Mouse (Mus musculus) frontal cortex, postnatal 25 days (tissue): Measurements from ENCODE around the gene Tanc1.

Experiments
- DNase-seq, 2 experiments: peaks; one replicate each; pipeline ENCODE4 v3.0.0; 2022; ENCODE audit warnings: low spot score in 2 of 2

Gene Tanc1

DNA sequence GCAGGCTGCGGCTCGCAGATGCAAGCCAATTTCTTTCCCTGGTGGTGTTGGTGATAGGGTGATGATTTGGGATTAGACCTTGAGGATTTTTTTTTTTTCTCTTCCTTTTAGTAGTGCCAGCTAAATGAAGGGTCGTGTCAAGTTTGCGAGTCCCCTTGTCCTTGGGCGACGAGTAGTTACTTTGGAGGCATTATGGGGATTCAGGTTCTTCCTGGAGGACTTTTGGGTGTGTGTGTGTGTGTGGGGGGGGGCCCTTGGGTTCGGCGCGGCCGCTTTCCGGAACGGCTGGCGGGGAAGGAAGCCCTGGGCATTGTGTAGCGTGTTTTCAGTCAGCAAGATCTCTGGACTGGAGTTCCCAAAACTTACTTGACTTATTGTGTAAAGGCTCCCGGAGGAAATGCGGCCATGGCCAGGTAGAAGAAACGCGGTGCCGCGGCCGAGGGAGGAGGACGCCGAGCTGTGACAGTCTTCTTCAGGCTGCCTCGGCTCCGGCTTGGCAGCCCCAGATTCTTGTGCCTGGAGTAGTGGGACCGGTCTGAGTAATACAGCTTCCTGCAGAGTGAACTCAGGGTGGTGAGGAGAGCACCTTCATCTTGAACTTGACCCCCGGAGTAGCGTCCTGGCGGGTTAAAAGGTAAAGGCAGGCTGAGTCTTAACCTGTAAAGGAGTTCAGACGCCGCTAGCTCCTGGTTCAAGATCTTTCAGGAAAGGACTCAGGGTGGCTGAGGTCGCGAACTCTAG is 1.1 kb downstream of the Tanc1 start:
- DNase-seq, result no peak

DNA sequence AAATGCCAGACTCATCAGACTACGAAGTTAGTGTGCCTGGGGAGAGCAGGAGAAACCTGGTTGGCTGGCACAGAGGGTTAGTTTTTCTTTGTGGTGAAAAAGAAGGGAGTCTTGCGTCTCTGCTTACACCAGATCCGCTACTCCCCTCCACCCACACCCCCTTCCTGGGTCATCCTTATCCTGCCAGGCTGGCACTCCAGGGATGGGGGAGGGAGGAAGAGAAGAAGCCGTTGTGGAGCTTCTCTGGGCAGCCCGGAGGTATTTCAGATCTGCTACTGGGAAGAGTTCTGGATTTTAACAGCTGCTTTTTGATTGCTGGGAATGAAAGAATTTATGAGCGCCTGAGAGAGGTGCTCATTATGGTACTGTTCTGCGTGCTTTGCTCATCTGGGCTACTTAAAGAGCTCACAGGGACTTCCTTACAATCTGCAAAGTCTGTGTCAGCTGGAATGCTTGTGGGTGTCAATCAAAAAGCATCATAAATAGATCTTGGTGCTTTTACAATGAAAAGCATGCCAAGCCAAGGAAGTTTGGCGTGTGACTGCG is 1.7 kb downstream of the Tanc1 start:
- DNase-seq, result no peak

DNA sequence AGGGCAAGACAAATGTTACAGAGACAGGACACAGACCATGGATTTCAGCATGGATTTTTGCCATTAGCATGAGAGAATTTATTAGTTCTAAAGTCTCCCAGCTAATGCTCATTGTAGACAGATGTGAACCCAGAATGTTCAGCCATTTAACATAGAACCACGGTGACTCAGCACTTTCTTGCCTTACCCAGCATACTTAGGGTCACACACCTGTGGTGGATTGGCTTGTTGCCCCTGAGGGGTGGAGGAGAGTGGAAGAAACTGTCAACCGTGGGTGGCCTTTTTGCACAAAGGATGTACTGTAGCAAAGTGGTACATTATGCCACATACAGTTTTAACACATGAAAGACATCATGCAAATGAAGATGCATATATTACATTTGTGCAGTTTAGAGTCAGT is 5.0 kb downstream of the Tanc1 start:
- DNase-seq, result no peak

DNA sequence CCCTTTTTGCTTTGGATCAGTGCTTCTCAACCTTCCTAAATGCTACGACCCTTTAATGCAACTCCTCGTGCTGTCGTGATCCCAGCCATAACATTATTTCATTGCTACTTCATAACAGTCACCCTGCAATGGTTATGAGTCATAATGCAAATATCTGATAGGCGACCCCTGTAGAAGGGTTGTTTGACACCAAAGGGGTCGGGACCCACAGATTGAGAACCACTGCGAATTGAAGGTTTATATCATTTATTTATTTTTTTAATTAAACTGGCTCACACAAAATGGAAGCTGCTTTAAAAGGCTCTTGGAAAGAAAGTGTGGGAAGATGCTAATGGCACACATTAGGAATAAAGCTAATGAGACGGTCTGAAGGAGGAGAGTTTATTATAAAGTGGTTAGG is 7.2 kb downstream of the Tanc1 start:
- no peak for DNase-seq

DNA sequence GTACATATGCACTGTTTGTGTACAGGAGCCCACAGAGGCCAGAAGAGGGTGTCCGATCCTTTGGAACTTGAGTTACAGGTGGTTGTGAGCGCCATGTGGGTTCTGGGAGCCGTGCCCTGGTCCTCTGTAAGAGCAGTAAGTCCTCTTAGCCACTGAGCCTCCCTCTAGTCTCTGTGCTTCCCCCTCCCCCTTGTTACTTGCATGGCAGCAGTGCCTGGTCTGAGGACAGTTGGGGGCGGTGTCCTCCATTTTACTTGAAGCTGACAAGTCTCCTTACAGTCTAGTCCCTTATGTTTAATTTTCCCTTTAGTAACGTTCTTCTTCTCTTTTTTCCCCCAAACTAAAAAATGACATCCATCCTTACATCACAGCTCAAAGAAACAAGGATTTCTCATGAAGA is 8.8 kb downstream of the Tanc1 start:
- DNase-seq, result no peak

DNA sequence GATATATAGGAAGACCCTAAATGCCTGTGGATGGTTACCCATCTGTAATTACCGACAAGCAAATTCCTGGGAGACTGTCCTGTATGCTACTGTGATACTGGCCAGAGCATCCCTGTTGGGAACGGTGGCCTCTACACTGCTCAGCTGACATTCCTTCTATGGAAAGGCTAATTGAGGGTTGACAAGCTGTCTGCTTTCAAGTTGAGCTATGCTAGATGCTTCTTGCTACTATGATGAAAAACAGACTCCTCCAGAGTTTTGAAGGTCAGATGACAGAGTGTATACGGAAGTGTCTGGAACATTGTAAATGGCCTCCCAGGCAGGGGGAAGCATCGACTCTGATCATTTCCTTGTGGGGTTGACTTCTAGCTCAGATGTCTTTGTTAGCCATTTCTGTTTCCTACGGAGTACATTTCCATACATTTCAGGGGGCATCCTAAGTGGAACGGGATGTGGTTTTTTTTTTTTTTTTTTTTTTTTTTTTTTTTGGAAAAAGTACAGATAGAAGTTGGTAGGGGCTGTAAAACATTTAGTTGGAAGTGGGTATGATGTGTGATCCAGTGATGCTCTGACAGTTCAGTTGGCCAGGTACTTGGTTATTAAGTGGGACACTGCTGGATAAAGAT is 10.8 kb downstream of the Tanc1 start:
- no peak for DNase-seq

DNA sequence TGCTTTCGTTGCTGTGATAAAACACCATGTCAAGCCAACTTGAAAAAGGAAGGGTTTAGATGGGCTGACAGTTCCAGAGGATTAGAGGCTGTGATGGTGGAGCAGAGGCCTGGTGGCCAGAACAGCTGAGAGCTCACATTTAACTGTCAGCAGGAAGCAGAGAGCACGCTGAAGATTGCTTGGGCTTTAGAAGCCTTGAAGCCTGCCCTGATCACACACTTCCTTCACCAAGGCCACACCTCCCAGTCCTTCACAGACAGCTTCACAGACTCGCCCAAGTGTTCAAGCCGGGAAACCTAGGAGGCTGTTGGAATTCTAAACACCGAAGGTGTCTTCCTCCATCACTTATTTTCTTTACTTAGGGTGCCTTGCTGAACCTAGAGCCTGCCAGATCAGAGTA is 12.0 kb downstream of the Tanc1 start:
- no peak for DNase-seq

DNA sequence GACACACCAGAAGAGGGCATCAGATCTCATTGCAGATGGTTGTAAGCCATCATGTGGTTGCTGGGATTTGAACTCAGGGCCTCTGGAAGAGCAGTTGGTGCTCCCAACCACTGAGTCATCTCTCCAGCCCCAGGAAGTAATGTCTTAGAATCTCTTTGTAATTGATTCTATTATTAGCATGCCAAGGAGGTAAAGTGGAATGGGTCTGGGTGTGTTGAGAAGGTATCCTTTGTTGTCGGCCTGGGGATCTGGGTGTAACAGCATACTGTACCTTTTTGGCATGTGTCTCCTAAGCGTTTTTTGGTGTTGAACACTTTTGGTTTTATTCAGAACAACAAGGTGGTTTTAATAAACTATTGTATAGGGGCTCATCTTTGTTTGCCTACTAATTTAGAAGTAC is 13.6 kb downstream of the Tanc1 start:
- no peak for DNase-seq

GRCm38 (mm10) chr2:59625927-59626326 is 14.1 kb downstream of the Tanc1 start:
- DNase-seq, result no peak

- DNase-seq, result no peak
Measured at GRCm38 (mm10) chr2:59626422-59626821, 14.6 kb downstream of the Tanc1 start.

DNA sequence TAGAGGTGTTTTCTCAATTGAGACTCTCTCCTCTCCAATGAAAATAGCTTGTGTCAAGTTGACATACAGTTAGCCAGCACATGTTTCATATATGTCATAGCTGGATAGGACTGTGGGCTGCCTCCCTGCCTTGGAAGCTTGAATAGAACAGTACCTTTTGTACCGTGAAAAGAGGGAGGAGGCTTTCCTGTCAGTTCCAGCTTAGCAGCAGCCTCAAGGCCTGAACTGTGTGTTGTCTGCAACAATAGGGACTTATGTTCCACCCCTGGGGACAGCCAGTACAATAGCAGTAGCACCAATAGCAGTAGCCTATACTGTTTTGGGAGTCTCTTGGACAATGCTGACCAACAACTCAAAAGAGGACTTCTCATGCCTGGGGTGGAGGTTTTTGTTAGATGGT is 15.7 kb downstream of the Tanc1 start:
- DNase-seq, result no peak

DNA sequence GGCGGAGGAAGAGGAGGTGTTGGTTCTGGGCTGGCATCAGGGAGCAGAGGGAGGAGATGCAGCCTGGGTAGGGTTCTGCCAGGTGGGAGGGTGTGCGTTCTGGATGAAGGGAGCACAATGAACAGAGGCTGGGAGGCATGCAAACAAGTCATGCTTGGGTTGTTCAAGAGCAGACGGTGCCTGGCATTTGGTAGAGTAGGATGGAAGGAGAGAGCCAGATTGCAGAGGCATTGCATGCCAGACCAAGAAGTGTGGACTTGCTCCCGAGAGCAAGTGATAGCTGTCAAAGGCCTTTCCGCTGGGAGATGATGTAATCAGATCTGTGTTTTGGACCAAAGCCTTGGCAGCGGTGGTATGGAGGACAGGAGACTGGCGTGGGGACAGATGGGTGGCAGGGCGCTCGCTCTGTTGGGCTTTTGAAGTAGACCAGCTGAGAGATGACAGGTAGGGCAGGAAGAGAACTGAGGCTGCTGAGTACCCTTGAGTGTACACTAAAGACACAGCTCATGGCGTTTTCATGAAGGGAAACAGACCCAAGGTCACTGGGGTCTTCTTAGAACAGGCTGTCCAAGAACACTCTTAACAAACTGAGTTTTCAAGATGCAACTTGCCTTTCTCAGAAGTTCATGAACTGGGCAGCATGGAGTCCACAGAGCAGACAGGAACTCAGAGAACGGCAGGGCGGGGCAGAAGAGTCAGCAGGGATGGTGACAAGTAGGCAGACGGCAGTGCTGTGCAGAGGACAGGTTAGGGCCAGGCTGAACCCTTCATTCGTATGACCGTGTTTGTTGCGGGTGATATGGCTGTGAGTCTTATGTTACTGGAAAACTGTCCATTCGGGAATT is 16.4 kb downstream of the Tanc1 start:
- DNase-seq, result no peak

DNA sequence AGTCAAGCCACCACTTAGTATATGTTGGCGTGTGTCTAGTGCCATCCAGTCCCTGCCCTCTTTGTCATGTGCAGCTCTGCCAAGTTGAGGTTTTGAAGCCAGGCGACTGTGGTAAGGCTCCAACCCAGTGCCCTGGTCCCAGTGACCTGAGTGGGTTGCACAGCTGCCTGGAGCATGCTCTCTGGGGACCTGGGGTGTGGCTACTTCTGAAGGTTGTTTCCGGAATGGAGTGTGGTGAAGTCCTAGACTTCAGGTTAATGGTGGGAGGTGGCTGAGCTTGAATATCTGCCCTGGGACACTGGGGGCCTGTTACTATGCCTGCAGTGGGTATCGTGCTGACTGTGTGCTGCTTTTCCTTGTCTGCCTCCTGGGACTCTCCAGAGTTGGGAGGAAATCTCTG is 18.0 kb downstream of the Tanc1 start:
- no peak for DNase-seq

DNA sequence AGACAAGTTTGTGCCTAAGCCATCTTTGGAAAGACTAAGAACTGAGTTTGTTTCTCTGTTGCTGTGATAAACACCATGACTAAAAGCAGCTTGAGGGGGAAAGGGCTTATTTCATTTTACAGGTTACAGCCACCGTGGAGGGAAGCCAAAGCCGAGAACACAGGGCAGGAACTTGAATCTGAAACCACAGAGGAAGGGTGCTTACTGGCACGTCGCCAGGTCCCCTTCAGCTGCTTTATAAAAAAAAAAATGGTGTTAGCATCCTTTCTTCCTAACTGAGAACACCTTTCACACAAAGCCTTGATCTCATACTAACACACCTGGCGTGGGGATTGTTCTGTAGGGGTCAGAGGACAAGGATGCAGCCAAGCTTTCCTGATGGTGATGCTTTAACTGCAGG is 19.6 kb downstream of the Tanc1 start:
- DNase-seq, result no peak

- no peak for DNase-seq
Measured at GRCm38 (mm10) chr2:59633761-59634430, 22.1 kb downstream of the Tanc1 start.

- DNase-seq, result no peak
Measured at GRCm38 (mm10) chr2:59637040-59637785, 25.4 kb downstream of the Tanc1 start.

DNA sequence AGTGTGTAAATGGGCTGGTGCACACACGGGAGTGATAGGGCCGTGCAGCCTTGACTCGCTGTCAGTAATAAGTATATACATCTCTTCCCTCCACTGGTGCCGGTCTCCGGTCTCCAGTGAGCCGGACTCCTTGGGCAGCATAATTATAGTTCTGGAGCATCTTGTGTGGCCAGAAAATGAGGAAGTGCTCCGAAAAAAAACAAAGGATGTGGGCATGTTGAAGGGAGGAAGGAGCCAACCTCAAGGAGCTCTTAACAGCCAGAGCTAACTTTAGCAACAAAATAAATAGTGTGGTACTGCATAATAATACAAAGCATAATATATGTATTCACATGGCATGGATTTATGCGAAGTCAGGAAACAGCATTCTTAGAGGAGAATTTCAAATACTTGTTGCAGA is 30.9 kb downstream of the Tanc1 start:
- no peak for DNase-seq

DNA sequence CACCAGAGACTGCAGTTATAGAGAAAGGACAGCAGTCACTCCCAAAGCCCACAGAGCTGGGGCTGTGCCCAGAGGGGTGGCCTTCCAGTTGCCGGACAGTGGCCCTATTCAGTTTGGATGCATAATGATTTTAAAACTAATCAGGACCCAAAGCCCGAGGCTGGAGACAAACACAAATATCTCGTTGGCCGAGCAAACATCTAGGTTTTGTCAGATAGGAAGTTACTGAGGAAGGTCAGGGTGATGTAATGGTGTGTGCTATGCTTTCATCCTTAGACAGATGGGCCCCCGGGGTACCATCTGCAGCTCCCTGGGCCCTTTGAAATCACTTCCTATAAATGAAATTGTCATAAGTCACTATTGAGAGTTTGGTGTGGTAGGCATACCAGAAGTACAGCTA is 33.0 kb downstream of the Tanc1 start:
- DNase-seq, result no peak

GRCm38 (mm10) chr2:59645515-59645914 is 33.7 kb downstream of the Tanc1 start:
- DNase-seq, result no peak

DNA sequence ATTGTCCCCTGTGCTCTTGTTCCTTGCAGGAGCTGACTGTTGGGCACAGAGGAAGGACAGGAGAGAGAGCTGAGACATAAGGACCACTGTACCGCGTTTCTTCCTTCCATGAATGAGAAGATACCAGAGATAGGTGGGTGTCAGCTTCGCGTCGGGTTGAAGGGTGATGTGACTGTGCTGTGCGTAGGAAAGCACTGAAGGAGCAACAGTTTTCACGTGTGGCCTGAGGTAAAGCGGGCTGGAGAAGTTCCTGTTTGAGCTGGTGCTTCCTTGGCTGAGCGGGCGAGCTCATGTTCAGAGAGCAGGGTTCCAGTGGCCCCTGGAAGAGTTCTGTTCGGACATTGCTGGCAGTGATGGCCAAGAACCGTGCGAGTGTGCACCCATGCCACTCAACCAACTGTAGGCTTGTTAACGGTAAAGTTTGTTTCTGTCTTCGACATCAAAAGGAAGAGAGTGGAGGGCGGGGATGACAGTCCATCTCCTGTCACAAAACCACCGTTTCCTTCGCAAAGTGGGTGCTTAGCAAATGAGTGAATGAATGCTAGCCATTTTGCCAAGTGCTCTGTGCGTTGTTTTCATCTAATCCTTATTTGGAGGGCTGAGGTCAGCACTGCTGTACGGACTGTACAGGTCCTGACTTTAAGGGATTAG is 35.0 kb downstream of the Tanc1 start:
- DNase-seq, result no peak

DNA sequence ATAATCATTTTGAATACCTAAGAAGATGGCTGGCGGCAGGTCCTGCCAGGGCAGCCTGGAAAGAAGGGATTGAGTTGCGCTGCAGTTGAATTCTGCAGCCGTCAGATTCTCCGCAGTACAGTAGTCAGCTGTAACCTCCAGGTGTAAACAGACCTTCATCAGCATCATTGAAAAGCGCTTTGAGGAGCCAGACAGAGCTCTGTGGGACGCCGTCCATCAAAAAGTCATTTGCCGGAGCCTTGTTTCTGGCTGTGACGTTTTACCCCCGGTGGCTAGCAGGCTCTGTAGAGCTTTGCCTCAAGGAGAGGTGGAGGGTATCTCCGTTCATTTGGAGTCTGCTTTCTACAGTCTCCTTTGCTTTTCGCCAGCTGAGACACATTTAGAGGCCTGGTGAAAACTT is 36.6 kb downstream of the Tanc1 start:
- DNase-seq, result no peak
